Mouse (Mus musculus): ENCODE results near the gene Zfand4. TPM values are rescaled to one million over a fixed set of nuclear protein-coding genes. Genes with fewer than 3 reads are reported as not detected.

Gene Zfand4
- polyA plus RNA-seq, 1 experiment from 2014 or later = 7.4 TPM

DNA sequence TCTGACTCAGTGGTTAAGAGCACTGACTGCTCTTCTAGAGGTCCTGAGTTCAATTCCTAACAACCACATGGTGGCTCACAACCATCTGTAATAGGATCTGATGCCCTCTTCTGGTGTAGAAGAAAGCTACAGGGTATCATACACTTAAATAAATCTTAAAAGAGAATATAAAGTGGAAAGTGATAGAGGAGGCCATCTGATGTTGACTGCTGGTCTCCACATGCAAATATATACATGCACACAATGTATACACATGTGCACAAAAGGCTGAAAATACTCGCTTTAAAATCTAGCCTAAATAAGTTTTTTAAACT is 3.0 kb downstream of the Zfand4 start:
- H3K4me1 ChIP-seq (replicated peaks) = peaks cover 23% of the 10 kb centered on the region
- H3K27ac ChIP-seq = peak overlapping the region; percentile 78
- WGBS = 90% methylated on average over 1 of the region's 1 CpGs
- H3K9me3 ChIP-seq = no peaks in the 10 kb centered on the region
- peaks cover 8% of the 10 kb centered on the region for H3K36me3 ChIP-seq
- H3K27me3 ChIP-seq (ENCODE audit: insufficient read depth, poor library complexity, severe bottlenecking) = no peaks in the 10 kb centered on the region
- no peak overlapping the region for H3K4me3 ChIP-seq
- no peak for DNase-seq (ENCODE audit: low spot score)

DNA sequence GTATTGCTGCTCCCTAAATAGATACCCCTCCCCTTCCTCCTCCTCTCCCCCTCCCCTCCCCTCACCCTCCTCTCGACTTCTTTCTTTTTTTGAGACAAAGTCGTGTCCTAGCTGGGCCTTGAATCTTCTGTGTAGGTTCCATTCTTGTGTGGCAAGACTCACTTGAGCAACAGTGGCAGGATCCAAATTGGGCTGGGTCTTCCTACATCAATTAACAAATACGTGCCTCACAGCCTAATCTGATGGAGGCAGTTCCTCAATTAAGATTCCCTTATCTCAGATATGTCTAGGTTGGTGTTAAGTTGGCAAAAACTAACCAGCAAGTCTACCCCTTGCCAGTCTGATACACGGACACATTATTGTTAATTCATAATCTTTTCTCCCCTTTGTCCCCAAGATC is 11.7 kb downstream of the Zfand4 start:
- WGBS = 79% methylated on average over 4 of the region's 4 CpGs
- no peaks in the 10 kb centered on the region for H3K4me1 ChIP-seq (replicated peaks)

GRCm38 (mm10) chr6:116278679-116279317 is 14.8 kb downstream of the Zfand4 start:
- Histone ChIP-seq H3K4me1 (replicated peaks) (no peaks in the 10 kb centered on the region), H3K4me3 (no peak overlapping the region), H3K27ac (no peak overlapping the region), H3K9me3 (no peaks in the 10 kb centered on the region), H3K36me3 (peaks cover 35% of the 10 kb centered on the region), H3K27me3 (ENCODE audit: insufficient read depth, poor library complexity, severe bottlenecking) (no peaks in the 10 kb centered on the region)
- no peak for DNase-seq (ENCODE audit: low spot score)
- WGBS = 82% methylated on average over 5 of the region's 5 CpGs

More for the DNA sequence above, 11.7 kb downstream of the Zfand4 start:
- no peaks in the 10 kb centered on the region for H3K27me3 ChIP-seq (ENCODE audit: insufficient read depth, poor library complexity, severe bottlenecking)
- H3K9me3 ChIP-seq = no peaks in the 10 kb centered on the region
- no peak for DNase-seq (ENCODE audit: low spot score)
- H3K4me3 ChIP-seq = no peak overlapping the region
- no peak overlapping the region for H3K27ac ChIP-seq
- peaks cover 30% of the 10 kb centered on the region for H3K36me3 ChIP-seq

DNA sequence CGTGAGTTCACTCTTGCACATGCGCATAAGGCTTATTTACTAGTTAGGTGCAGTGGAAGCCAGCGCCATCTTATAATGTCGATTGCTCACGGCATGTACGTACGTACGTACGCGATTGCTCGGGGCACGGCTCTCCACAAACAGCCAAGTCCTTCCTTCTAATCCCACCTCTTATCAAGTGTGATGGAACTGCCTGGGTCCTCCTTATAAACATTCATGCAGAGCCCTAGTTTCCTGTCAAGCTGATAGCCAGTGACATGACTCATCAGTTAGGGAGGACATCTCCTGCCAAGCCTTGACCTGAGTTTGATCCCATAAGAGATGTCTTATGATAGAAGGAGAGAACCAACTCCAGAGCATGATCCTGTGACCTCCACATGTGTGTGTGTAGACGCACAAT is 17.0 kb downstream of the Zfand4 start:
- peaks cover 22% of the 10 kb centered on the region for H3K36me3 ChIP-seq
- H3K27me3 ChIP-seq (ENCODE audit: insufficient read depth, poor library complexity, severe bottlenecking) = no peaks in the 10 kb centered on the region
- no peaks in the 10 kb centered on the region for H3K4me1 ChIP-seq (replicated peaks)
- WGBS = 95% methylated on average over 13 of the region's 13 CpGs
- no peaks in the 10 kb centered on the region for H3K9me3 ChIP-seq
- H3K4me3 ChIP-seq = no peak overlapping the region
- no peak overlapping the region for H3K27ac ChIP-seq
- no peak for DNase-seq (ENCODE audit: low spot score)

DNA sequence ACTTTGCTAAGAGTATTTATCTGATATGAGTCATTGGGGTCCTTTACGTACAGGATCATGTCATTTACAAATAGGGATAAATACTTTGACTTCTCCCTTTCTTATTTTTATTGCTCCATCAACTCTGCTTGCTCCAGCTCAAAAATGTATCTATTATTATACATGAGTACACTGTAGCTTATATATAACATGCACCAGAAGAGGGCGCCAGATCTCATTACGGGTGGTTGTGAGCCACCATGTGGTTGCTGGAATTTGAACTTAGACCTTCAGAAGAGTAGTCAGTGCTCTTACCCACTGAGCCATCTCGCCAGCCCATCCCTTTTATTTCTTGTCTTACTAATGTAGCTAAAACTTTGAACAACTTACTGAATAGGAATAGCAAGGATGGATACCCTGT is 18.5 kb downstream of the Zfand4 start:
- Histone ChIP-seq H3K9me3 (no peaks in the 10 kb centered on the region), H3K27ac (no peak overlapping the region), H3K36me3 (peaks cover 18% of the 10 kb centered on the region), H3K4me3 (no peak overlapping the region), H3K4me1 (replicated peaks) (no peaks in the 10 kb centered on the region), H3K27me3 (ENCODE audit: insufficient read depth, poor library complexity, severe bottlenecking) (no peaks in the 10 kb centered on the region)
- peak; percentile 8 for DNase-seq (ENCODE audit: low spot score)
- WGBS = 51% methylated on average over 4 of the region's 4 CpGs

- H3K4me1 ChIP-seq (replicated peaks) = no peaks in the 10 kb centered on the region
- no peaks in the 10 kb centered on the region for H3K27me3 ChIP-seq (ENCODE audit: insufficient read depth, poor library complexity, severe bottlenecking)
- H3K36me3 ChIP-seq = peaks cover 14% of the 10 kb centered on the region
- no peak overlapping the region for H3K4me3 ChIP-seq
- no peak overlapping the region for H3K27ac ChIP-seq
- WGBS = 82% methylated on average over 3 of the region's 3 CpGs
- DNase-seq (ENCODE audit: low spot score) = no peak
- no peaks in the 10 kb centered on the region for H3K9me3 ChIP-seq
These were observed 19.3 kb downstream of the Zfand4 start for GRCm38 (mm10) chr6:116283280-116283679.

- Histone ChIP-seq H3K4me1 (replicated peaks) (no peaks in the 10 kb centered on the region), H3K27ac (no peak overlapping the region), H3K4me3 (no peak overlapping the region), H3K36me3 (0 out of 2 replicates have a peak, but pooled peaks cover 4% of the 10 kb centered on the region), H3K27me3 (ENCODE audit: insufficient read depth, poor library complexity, severe bottlenecking) (no peaks in the 10 kb centered on the region), H3K9me3 (no peaks in the 10 kb centered on the region)
- DNase-seq (ENCODE audit: low spot score) = no peak
- 93% methylated on average over 4 of the region's 4 CpGs for WGBS
These were observed 22.3 kb downstream of the Zfand4 start for GRCm38 (mm10) chr6:116286321-116286720.

DNA sequence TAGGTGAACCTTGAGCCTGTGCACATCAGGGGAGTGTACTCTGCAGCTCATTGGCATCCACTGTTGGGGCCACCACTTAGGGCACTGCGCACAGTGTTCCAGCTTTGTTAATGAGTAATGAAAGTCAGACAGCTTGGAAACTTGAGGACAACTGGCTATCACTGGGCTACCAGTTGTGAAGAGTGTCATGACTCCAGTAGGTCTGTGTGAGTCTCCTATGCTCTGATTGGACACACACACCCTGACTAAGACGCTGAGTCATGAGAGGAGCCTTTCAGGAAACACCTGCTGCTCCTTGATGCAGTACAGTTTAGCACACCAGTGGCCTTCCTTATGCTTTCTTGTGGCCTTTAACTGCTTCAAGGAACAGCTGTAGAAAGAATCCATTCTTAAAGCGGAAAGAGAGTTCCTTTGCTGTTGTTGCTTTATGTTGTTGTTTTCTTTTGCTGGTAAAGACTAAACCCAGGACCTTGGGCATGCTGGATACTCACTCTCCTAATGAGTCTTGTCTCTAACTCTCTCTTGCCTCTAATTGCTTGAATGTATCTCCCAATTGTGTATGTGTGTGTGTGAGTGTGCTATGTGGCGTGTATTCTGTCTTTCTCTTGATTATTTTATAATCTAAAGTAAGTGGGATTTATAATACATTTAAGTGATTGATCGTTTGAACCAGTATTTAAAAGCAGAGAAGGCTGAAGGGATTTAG is 23.0 kb downstream of the Zfand4 start:
- Histone ChIP-seq H3K27me3 (ENCODE audit: insufficient read depth, poor library complexity, severe bottlenecking) (no peaks in the 10 kb centered on the region), H3K9me3 (no peaks in the 10 kb centered on the region), H3K36me3 (0 out of 2 replicates have a peak, but pooled peaks cover 4% of the 10 kb centered on the region), H3K27ac (no peak overlapping the region), H3K4me3 (no peak overlapping the region), H3K4me1 (replicated peaks) (no peaks in the 10 kb centered on the region)
- 83% methylated on average over 5 of the region's 5 CpGs for WGBS
- no peak for DNase-seq (ENCODE audit: low spot score)

DNA sequence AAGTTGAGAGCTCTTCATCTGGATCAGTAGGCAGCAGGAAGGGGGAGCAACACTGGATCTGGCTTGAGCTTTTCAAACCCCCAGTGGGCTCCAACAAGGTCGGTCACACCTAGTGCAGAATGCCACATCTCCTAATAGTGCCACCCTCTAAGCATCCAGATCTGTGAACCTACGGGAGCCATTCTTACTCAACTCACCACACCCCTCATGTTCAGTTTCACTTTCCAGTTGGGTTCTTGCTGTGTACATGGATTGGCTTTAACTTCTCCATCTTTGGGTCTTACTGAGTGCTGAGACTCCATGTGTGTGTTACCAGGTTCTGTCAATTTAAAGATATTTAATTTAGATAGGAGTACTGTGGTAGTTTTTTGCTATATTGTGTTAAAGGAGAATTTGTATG is 47.4 kb downstream of the Zfand4 start:
- Histone ChIP-seq H3K4me3 (no peak overlapping the region), H3K9me3 (no peaks in the 10 kb centered on the region), H3K27ac (no peak overlapping the region), H3K4me1 (replicated peaks) (no peaks in the 10 kb centered on the region), H3K36me3 (no peaks in the 10 kb centered on the region), H3K27me3 (ENCODE audit: insufficient read depth, poor library complexity, severe bottlenecking) (no peaks in the 10 kb centered on the region)
- DNase-seq (ENCODE audit: low spot score) = no peak
- WGBS = 91% methylated on average over 2 of the region's 2 CpGs

- Histone ChIP-seq H3K27ac (no peak overlapping the region), H3K4me1 (replicated peaks) (no peaks in the 10 kb centered on the region), H3K4me3 (no peak overlapping the region), H3K27me3 (ENCODE audit: insufficient read depth, poor library complexity, severe bottlenecking) (no peaks in the 10 kb centered on the region), H3K36me3 (no peaks in the 10 kb centered on the region), H3K9me3 (no peaks in the 10 kb centered on the region)
- no peak for DNase-seq (ENCODE audit: low spot score)
- WGBS = 84% methylated on average over 3 of the region's 3 CpGs
These were observed 55.2 kb downstream of the Zfand4 start for GRCm38 (mm10) chr6:116319259-116319658.

GRCm38 (mm10) chr6:116326641-116327040 is 62.6 kb downstream of the Zfand4 start:
- no peaks in the 10 kb centered on the region for H3K36me3 ChIP-seq
- no peaks in the 10 kb centered on the region for H3K9me3 ChIP-seq
- H3K27ac ChIP-seq = no peak overlapping the region
- 93% methylated on average over 3 of the region's 3 CpGs for WGBS
- no peaks in the 10 kb centered on the region for H3K27me3 ChIP-seq (ENCODE audit: insufficient read depth, poor library complexity, severe bottlenecking)
- H3K4me3 ChIP-seq = no peak overlapping the region
- no peak for DNase-seq (ENCODE audit: low spot score)
- no peaks in the 10 kb centered on the region for H3K4me1 ChIP-seq (replicated peaks)

DNA sequence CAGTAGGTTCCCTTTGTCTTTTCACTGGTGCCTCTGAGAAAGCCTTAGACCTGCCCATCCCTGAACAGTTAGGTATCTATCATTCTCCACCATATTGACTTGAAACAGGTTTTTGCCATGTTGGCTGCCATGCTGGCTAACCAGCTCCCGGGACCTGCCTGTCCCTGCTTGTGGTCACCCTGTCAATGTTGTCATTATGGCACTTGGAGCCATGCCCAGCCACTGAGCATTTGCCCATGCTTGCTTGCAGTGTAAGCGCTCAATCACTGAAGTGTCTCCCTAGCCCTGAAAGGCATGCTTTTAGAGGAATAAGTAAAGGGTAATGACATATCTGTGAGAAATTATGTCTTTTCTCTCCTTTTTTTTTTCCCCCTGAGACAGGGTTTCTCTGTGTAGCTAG is 67.4 kb downstream of the Zfand4 start:
- Histone ChIP-seq H3K9me3 (no peaks in the 10 kb centered on the region), H3K27ac (no peak overlapping the region), H3K27me3 (ENCODE audit: insufficient read depth, poor library complexity, severe bottlenecking) (no peaks in the 10 kb centered on the region; the same call in 1 of the 2 replicates), H3K4me3 (no peak overlapping the region), H3K4me1 (replicated peaks) (no peaks in the 10 kb centered on the region), H3K36me3 (no peaks in the 10 kb centered on the region)
- DNase-seq (ENCODE audit: low spot score) = no peak
- WGBS = 94% methylated on average over 2 of the region's 2 CpGs

- Histone ChIP-seq H3K36me3 (peaks cover 10% of the 10 kb centered on the region; the same call in 1 of the 2 replicates), H3K27ac (peak overlapping the region; percentile 95), H3K4me3 (peak overlapping the region; percentile 95), H3K4me1 (replicated peaks) (peaks cover 12% of the 10 kb centered on the region; the same call in 1 of the 2 replicates), H3K27me3 (ENCODE audit: insufficient read depth, poor library complexity, severe bottlenecking) (no peaks in the 10 kb centered on the region; the same call in 1 of the 2 replicates), H3K9me3 (peaks cover 3% of the 10 kb centered on the region; the same call in 1 of the 2 replicates)
- no peak for DNase-seq (ENCODE audit: low spot score)
- 3% methylated on average over 7 of the region's 7 CpGs for WGBS
These were observed 73.4 kb downstream of the Zfand4 start for GRCm38 (mm10) chr6:116337466-116337834.
